Mouse (Mus musculus): ENCODE data around the gene Aspm. TPM values are rescaled to one million over a fixed set of nuclear protein-coding genes. Genes with fewer than 3 reads are reported as not detected.

Aspm gene
- polyA plus RNA-seq, 1 experiment: 0.28 TPM

GRCm38 (mm10) chr1:139499751-139500150 is 45.2 kb downstream of the Aspm start:
- DNase-seq (ENCODE audit: extremely low spot score in 1 of 2, low spot score in 1 of 2): no peak

- DNase-seq (ENCODE audit: extremely low spot score in 1 of 2, low spot score in 1 of 2): no peak
Measured at GRCm38 (mm10) chr1:139501258-139501752, 46.7 kb downstream of the Aspm start, which contains the start of gene F13b. TSS of gene F13b (plus strand) at chr1:139501702.

GRCm38 (mm10) chr1:139514556-139514955 is 60.0 kb downstream of the Aspm start:
- DNase-seq (ENCODE audit: extremely low spot score in 1 of 2, low spot score in 1 of 2): no peak

Other genes starting within 250 kb of the Aspm start
- gene Crb1, start 77.7 kb upstream of the Aspm start, polyA plus RNA-seq (2012; rRNA removed): 0.23 and 0.34 TPM in 2 replicates
- 8.2 and 9.0 TPM in 2 replicates for gene Zbtb41, start 32.5 kb upstream of the Aspm start, polyA plus RNA-seq (2012; rRNA removed)
- not detected in 2 replicates for gene F13b, start 46.9 kb downstream of the Aspm start, polyA plus RNA-seq (2012; rRNA removed)
- gene Cfhr1, start 105.5 kb downstream of the Aspm start, polyA plus RNA-seq (2012; rRNA removed): not detected in 2 replicates